Mouse (Mus musculus) brain, embryonic 14.5 days (tissue): ENCODE data around the gene Shtn1. TPM values are rescaled to one million over a fixed set of nuclear protein-coding genes. Genes with fewer than 3 reads are reported as not detected.

Source experiments
- DNase-seq: peaks from one replicate; pipeline ENCODE4 v3.0.0-alpha.2; 2011; ENCODE audit warnings: low read depth
- CTCF ChIP-seq: fragments of 200-500 bp; IDR thresholded peaks from 2 replicates; pipeline ENCODE4 v1.5.1; 2012; ENCODE audit warnings: inconsistent platforms, mild to moderate bottlenecking, moderate library complexity, borderline replicate concordance; ENCODE audit not compliant: insufficient read depth, insufficient read length; ENCODE audit errors: extremely low read depth
- POLR2A ChIP-seq: fragments of 200-500 bp; IDR thresholded peaks from 2 replicates; pipeline ENCODE4 v1.6.1; 2012; ENCODE audit warnings: mild to moderate bottlenecking, inconsistent platforms, borderline replicate concordance; ENCODE audit not compliant: poor library complexity, insufficient read depth, insufficient read length, severe bottlenecking; ENCODE audit errors: extremely low read depth
- polyA plus RNA-seq: library from polyadenylated mRNA; depleted of rRNA; stranded (reverse); fragments of >200 nt; gene quantifications from 2 replicates; pipeline ENCODE4 v1.2.3, GENCODE M21; 2012

The Shtn1 gene
- polyA plus RNA-seq, 1 experiment = 46.4 TPM

- TF ChIP-seq CTCF = no peak
- no peak for TF ChIP-seq POLR2A
- no peak for DNase-seq
These were observed 37.1 kb downstream of the Shtn1 start for GRCm38 (mm10) chr19:59038793-59039192.

GRCm38 (mm10) chr19:59036811-59037210, 39.1 kb downstream of the Shtn1 start:
- TF ChIP-seq CTCF = no peak
- no peak for TF ChIP-seq POLR2A
- no peak for DNase-seq

GRCm38 (mm10) chr19:59033241-59033640, 42.7 kb downstream of the Shtn1 start:
- TF ChIP-seq POLR2A = no peak
- TF ChIP-seq CTCF = no peak

GRCm38 (mm10) chr19:59030221-59030620, 45.7 kb downstream of the Shtn1 start:
- TF ChIP-seq POLR2A (no peak), CTCF (no peak)
- DNase-seq = no peak

More at GRCm38 (mm10) chr19:59033241-59033640, 42.7 kb downstream of the Shtn1 start:
- DNase-seq = no peak

- peak; percentile 54 for DNase-seq
- TF ChIP-seq POLR2A = no peak
- TF ChIP-seq CTCF = no peak
These were observed 46.9 kb downstream of the Shtn1 start for GRCm38 (mm10) chr19:59029011-59029410.

GRCm38 (mm10) chr19:59028130-59028529, 47.8 kb downstream of the Shtn1 start:
- no peak for TF ChIP-seq CTCF
- TF ChIP-seq POLR2A = no peak
- DNase-seq = peak; percentile 78

- no peak for TF ChIP-seq CTCF
- no peak for TF ChIP-seq POLR2A
- DNase-seq = no peak
These were observed 52.0 kb downstream of the Shtn1 start for GRCm38 (mm10) chr19:59023876-59024275.

- no peak for DNase-seq
- no peak for TF ChIP-seq POLR2A
- TF ChIP-seq CTCF = no peak
These were observed 54.3 kb downstream of the Shtn1 start for GRCm38 (mm10) chr19:59021644-59022043.

GRCm38 (mm10) chr19:59010802-59011201, 65.1 kb downstream of the Shtn1 start:
- peak; percentile 82 for DNase-seq
- TF ChIP-seq POLR2A (no peak), CTCF (no peak)

GRCm38 (mm10) chr19:59006577-59007340, 69.1 kb downstream of the Shtn1 start:
- peak; percentile 96 for DNase-seq
- TF ChIP-seq POLR2A (no peak), CTCF (no peak)

GRCm38 (mm10) chr19:59002827-59003226, 73.1 kb downstream of the Shtn1 start:
- TF ChIP-seq CTCF (no peak), POLR2A (no peak)

GRCm38 (mm10) chr19:58981571-58981970, 94.3 kb downstream of the Shtn1 start:
- DNase-seq = peak; percentile 53
- TF ChIP-seq POLR2A (no peak), CTCF (no peak)

More at GRCm38 (mm10) chr19:59002827-59003226, 73.1 kb downstream of the Shtn1 start:
- DNase-seq = no peak

- no peak for DNase-seq
- TF ChIP-seq POLR2A = no peak
- no peak for TF ChIP-seq CTCF
These were observed 95.9 kb downstream of the Shtn1 start for GRCm38 (mm10) chr19:58980056-58980440.
